Mouse (Mus musculus): ENCODE data around the gene Trp53. TPM values are rescaled to one million over a fixed set of nuclear protein-coding genes. Genes with fewer than 3 reads are reported as not detected.
A peak's percentile ranks its signal among the peaks of the same experiment; 100 is the strongest.

Trp53 gene
- total and polyA plus RNA-seq, 3 experiments, result 57.4 to 228 (median 175) TPM

GRCm38 (mm10) chr11:69628286-69628685, 48.1 kb downstream of the Trp53 start:
- Histone ChIP-seq H3K27me3 (ENCODE audit: insufficient read depth, low read length) (no peaks in the 10 kb centered on the region), H3K36me3 (replicated peaks) (no peaks in the 10 kb centered on the region), H3K4me1 (ENCODE audit: insufficient read depth, low read depth, low read length) (peaks cover 20% of the 10 kb centered on the region), H3K4me3 (ENCODE audit: low read depth, low read length) (no peak overlapping the region), H3K9me3 (replicated peaks) (no peaks in the 10 kb centered on the region)
- DNase-seq (ENCODE audit: low spot score) (no peak), ATAC-seq (ENCODE audit: extremely low read depth, insufficient number of reproducible peaks, low FRiP score, poor library complexity, severe bottlenecking) (no peak)
- TF ChIP-seq GATA2 (IDR thresholded peaks at IDR 0.05; ENCODE audit: borderline replicate concordance, low read depth, low read length) (no peak), CTCF (IDR thresholded peaks at IDR 0.05; ENCODE audit: low read depth, low read length) (peak; percentile 98), POLR2AphosphoS5 (IDR thresholded peaks at IDR 0.05; ENCODE audit: insufficient replicate concordance, low read depth, low read length) (no peak), GATA1 (IDR thresholded peaks at IDR 0.05; ENCODE audit: borderline replicate concordance, low read length) (no peak), TAL1 (conservative IDR thresholded peaks at IDR 0.05; ENCODE audit: low read depth, low read length) (no peak)

GRCm38 (mm10) chr11:69629802-69630201, 49.6 kb downstream of the Trp53 start:
- ATAC-seq (ENCODE audit: extremely low read depth, insufficient number of reproducible peaks, low FRiP score, poor library complexity, severe bottlenecking), result no peak
- TF ChIP-seq GATA2 (IDR thresholded peaks at IDR 0.05; ENCODE audit: borderline replicate concordance, low read depth, low read length), result no peak
- peak; percentile 34; the same call in 1 of the 2 replicates for TF ChIP-seq CTCF (IDR thresholded peaks at IDR 0.05; ENCODE audit: low read depth, low read length)
- no peak for TF ChIP-seq POLR2AphosphoS5 (IDR thresholded peaks at IDR 0.05; ENCODE audit: insufficient replicate concordance, low read depth, low read length)
- TF ChIP-seq TAL1 (conservative IDR thresholded peaks at IDR 0.05; ENCODE audit: low read depth, low read length), result no peak
- no peak for TF ChIP-seq GATA1 (IDR thresholded peaks at IDR 0.05; ENCODE audit: borderline replicate concordance, low read length)
- peaks cover 31% of the 10 kb centered on the region for H3K4me1 ChIP-seq (ENCODE audit: insufficient read depth, low read depth, low read length)
- no peak overlapping the region for H3K4me3 ChIP-seq (ENCODE audit: low read depth, low read length)
- no peak for DNase-seq (ENCODE audit: low spot score)
- H3K36me3 ChIP-seq (replicated peaks), result no peaks in the 10 kb centered on the region
- no peaks in the 10 kb centered on the region for H3K27me3 ChIP-seq (ENCODE audit: insufficient read depth, low read length)
- H3K9me3 ChIP-seq (replicated peaks), result no peaks in the 10 kb centered on the region

GRCm38 (mm10) chr11:69632284-69633089, 52.3 kb downstream of the Trp53 start, which contains the start of gene Fxr2:
TSS of gene Fxr2 (plus strand) at chr11:69632990.
- 0 out of 2 replicates have a peak, but pooled peaks have one; percentile 14 for TF ChIP-seq CTCF (IDR thresholded peaks at IDR 0.05; ENCODE audit: low read depth, low read length)
- no peak for TF ChIP-seq GATA1 (IDR thresholded peaks at IDR 0.05; ENCODE audit: borderline replicate concordance, low read length)
- no peak for TF ChIP-seq TAL1 (conservative IDR thresholded peaks at IDR 0.05; ENCODE audit: low read depth, low read length)
- TF ChIP-seq GATA2 (IDR thresholded peaks at IDR 0.05; ENCODE audit: borderline replicate concordance, low read depth, low read length), result no peak
- TF ChIP-seq POLR2AphosphoS5 (IDR thresholded peaks at IDR 0.05; ENCODE audit: insufficient replicate concordance, low read depth, low read length), result no peak
- H3K4me1 ChIP-seq (ENCODE audit: insufficient read depth, low read depth, low read length), result peaks cover 50% of the 10 kb centered on the region
- H3K36me3 ChIP-seq (replicated peaks), result peaks cover 19% of the 10 kb centered on the region

GRCm38 (mm10) chr11:69633128-69633866, 53.1 kb downstream of the Trp53 start:
- H3K36me3 ChIP-seq (replicated peaks), result peaks cover 25% of the 10 kb centered on the region
- peak; percentile 70 for DNase-seq (ENCODE audit: low spot score)
- ATAC-seq (ENCODE audit: extremely low read depth, insufficient number of reproducible peaks, low FRiP score, poor library complexity, severe bottlenecking), result no peak
- no peaks in the 10 kb centered on the region for H3K27me3 ChIP-seq (ENCODE audit: insufficient read depth, low read length)
- H3K9me3 ChIP-seq (replicated peaks), result no peaks in the 10 kb centered on the region
- peaks cover 49% of the 10 kb centered on the region for H3K4me1 ChIP-seq (ENCODE audit: insufficient read depth, low read depth, low read length)
- TF ChIP-seq TAL1 (conservative IDR thresholded peaks at IDR 0.05; ENCODE audit: low read depth, low read length) (no peak), CTCF (IDR thresholded peaks at IDR 0.05; ENCODE audit: low read depth, low read length) (no peak)
- peak overlapping the region; percentile 90 for H3K4me3 ChIP-seq (ENCODE audit: low read depth, low read length)

More at GRCm38 (mm10) chr11:69632284-69633089, 52.3 kb downstream of the Trp53 start, which contains the start of gene Fxr2:
- no peaks in the 10 kb centered on the region for H3K27me3 ChIP-seq (ENCODE audit: insufficient read depth, low read length)
- ATAC-seq (ENCODE audit: extremely low read depth, insufficient number of reproducible peaks, low FRiP score, poor library complexity, severe bottlenecking), result peak; percentile 96
- H3K9me3 ChIP-seq (replicated peaks), result no peaks in the 10 kb centered on the region
- DNase-seq (ENCODE audit: low spot score), result peak; percentile 94
- peak within 1 kb of the TSS; percentile 90 for H3K4me3 ChIP-seq (ENCODE audit: low read depth, low read length)

GRCm38 (mm10) chr11:69635471-69635870, 55.3 kb downstream of the Trp53 start:
- no peak overlapping the region for H3K4me3 ChIP-seq (ENCODE audit: low read depth, low read length)
- H3K4me1 ChIP-seq (ENCODE audit: insufficient read depth, low read depth, low read length), result peaks cover 46% of the 10 kb centered on the region
- TF ChIP-seq GATA1 (IDR thresholded peaks at IDR 0.05; ENCODE audit: borderline replicate concordance, low read length) (no peak), TAL1 (conservative IDR thresholded peaks at IDR 0.05; ENCODE audit: low read depth, low read length) (no peak), CTCF (IDR thresholded peaks at IDR 0.05; ENCODE audit: low read depth, low read length) (no peak), POLR2AphosphoS5 (IDR thresholded peaks at IDR 0.05; ENCODE audit: insufficient replicate concordance, low read depth, low read length) (no peak), GATA2 (IDR thresholded peaks at IDR 0.05; ENCODE audit: borderline replicate concordance, low read depth, low read length) (no peak)
- no peaks in the 10 kb centered on the region for H3K9me3 ChIP-seq (replicated peaks)
- ATAC-seq (ENCODE audit: extremely low read depth, insufficient number of reproducible peaks, low FRiP score, poor library complexity, severe bottlenecking) (no peak), DNase-seq (ENCODE audit: low spot score) (no peak)
- no peaks in the 10 kb centered on the region for H3K27me3 ChIP-seq (ENCODE audit: insufficient read depth, low read length)
- peaks cover 43% of the 10 kb centered on the region for H3K36me3 ChIP-seq (replicated peaks)

Other genes starting within 250 kb of the Trp53 start
Only the 20 nearest of the 30 such genes appear.
- 24.0 and 26.0 TPM in 2 replicates for gene Cyb5d1, start 184.7 kb upstream of the Trp53 start, total RNA-seq (2014; fragmentation: Nextera tagmentation)
- gene Cyb5d1, start 184.7 kb upstream of the Trp53 start, total RNA-seq (2017), result 36.0 and 41.5 TPM in 2 replicates
- 3.5 and 9.1 TPM in 2 replicates for gene Cyb5d1, start 184.7 kb upstream of the Trp53 start, polyA plus RNA-seq (2012)
- 2.6 TPM in 2 replicates for gene Tmem88, start 182.1 kb upstream of the Trp53 start, total RNA-seq (2014; fragmentation: Nextera tagmentation)
- gene Tmem88, start 182.1 kb upstream of the Trp53 start, total RNA-seq (2017), result 0.93 and 1.2 TPM in 2 replicates
- gene Tmem88, start 182.1 kb upstream of the Trp53 start, polyA plus RNA-seq (2012), result 2.2 and 3.0 TPM in 2 replicates
- 145 and 185 TPM in 2 replicates for gene Kdm6b, start 166.7 kb upstream of the Trp53 start, total RNA-seq (2014; fragmentation: Nextera tagmentation)
- 3.9 and 4.8 TPM in 2 replicates for gene Kdm6b, start 166.7 kb upstream of the Trp53 start, total RNA-seq (2017)
- gene Kdm6b, start 166.7 kb upstream of the Trp53 start, polyA plus RNA-seq (2012), result 104 and 111 TPM in 2 replicates
- 0.73 and 1.1 TPM in 2 replicates for gene Dnah2, start 31.2 kb upstream of the Trp53 start, total RNA-seq (2014; fragmentation: Nextera tagmentation)
- gene Dnah2, start 31.2 kb upstream of the Trp53 start, total RNA-seq (2017), result 2.6 and 3.2 TPM in 2 replicates
- 0.06 and 0.13 TPM in 2 replicates for gene Dnah2, start 31.2 kb upstream of the Trp53 start, polyA plus RNA-seq (2012)
- 0.29 and 0.68 TPM in 2 replicates for gene Efnb3, start 20.2 kb upstream of the Trp53 start, total RNA-seq (2014; fragmentation: Nextera tagmentation)
- 0.27 and 0.29 TPM in 2 replicates for gene Efnb3, start 20.2 kb upstream of the Trp53 start, total RNA-seq (2017)
- 0.36 and 0.56 TPM in 2 replicates for gene Efnb3, start 20.2 kb upstream of the Trp53 start, polyA plus RNA-seq (2012)
- 20.5 and 26.1 TPM in 2 replicates for gene Wrap53, start 104 bp upstream of the Trp53 start, total RNA-seq (2014; fragmentation: Nextera tagmentation)
- gene Wrap53, start 104 bp upstream of the Trp53 start, total RNA-seq (2017), result 9.6 and 9.8 TPM in 2 replicates
- 15.7 and 22.0 TPM in 2 replicates for gene Wrap53, start 104 bp upstream of the Trp53 start, polyA plus RNA-seq (2012)
- 84.5 and 116 TPM in 2 replicates for gene Atp1b2, start 25.6 kb downstream of the Trp53 start, total RNA-seq (2014; fragmentation: Nextera tagmentation)
- 3.6 and 4.8 TPM in 2 replicates for gene Atp1b2, start 25.6 kb downstream of the Trp53 start, total RNA-seq (2017)
- 50.0 and 54.6 TPM in 2 replicates for gene Atp1b2, start 25.6 kb downstream of the Trp53 start, polyA plus RNA-seq (2012)
- not detected in 2 replicates for gene Shbg, start 37.5 kb downstream of the Trp53 start, total RNA-seq (2014; fragmentation: Nextera tagmentation)
- not detected in 2 replicates for gene Shbg, start 37.5 kb downstream of the Trp53 start, total RNA-seq (2017)
- not detected in 2 replicates for gene Shbg, start 37.5 kb downstream of the Trp53 start, polyA plus RNA-seq (2012)
- 2.4 and 7.3 TPM in 2 replicates for gene Sat2, start 41.7 kb downstream of the Trp53 start, total RNA-seq (2014; fragmentation: Nextera tagmentation)
- gene Sat2, start 41.7 kb downstream of the Trp53 start, total RNA-seq (2017), result 1.5 and 2.6 TPM in 2 replicates
- gene Sat2, start 41.7 kb downstream of the Trp53 start, polyA plus RNA-seq (2012), result 0.09 TPM in 1 of 2 replicates, not detected in the other
- 90.1 and 92.9 TPM in 2 replicates for gene Fxr2, start 52.6 kb downstream of the Trp53 start, total RNA-seq (2014; fragmentation: Nextera tagmentation)
- 44.9 and 53.6 TPM in 2 replicates for gene Fxr2, start 52.6 kb downstream of the Trp53 start, total RNA-seq (2017)
- 77.8 and 82.4 TPM in 2 replicates for gene Fxr2, start 52.6 kb downstream of the Trp53 start, polyA plus RNA-seq (2012)
- 2.1 TPM in 1 of 2 replicates, not detected in the other for gene Sox15, start 75.0 kb downstream of the Trp53 start, total RNA-seq (2014; fragmentation: Nextera tagmentation)
- 0.17 TPM in 1 of 2 replicates, not detected in the other for gene Sox15, start 75.0 kb downstream of the Trp53 start, total RNA-seq (2017)
- 0.20 and 0.36 TPM in 2 replicates for gene Sox15, start 75.0 kb downstream of the Trp53 start, polyA plus RNA-seq (2012)
- 27.0 and 31.1 TPM in 2 replicates for gene Mpdu1, start 82.3 kb downstream of the Trp53 start, total RNA-seq (2014; fragmentation: Nextera tagmentation)
- 43.4 and 63.6 TPM in 2 replicates for gene Mpdu1, start 82.3 kb downstream of the Trp53 start, total RNA-seq (2017)
- gene Mpdu1, start 82.3 kb downstream of the Trp53 start, polyA plus RNA-seq (2012), result 22.7 and 24.9 TPM in 2 replicates
- 3.5 TPM in 1 of 2 replicates, not detected in the other for gene Cd68, start 85.8 kb downstream of the Trp53 start, total RNA-seq (2014; fragmentation: Nextera tagmentation)
- gene Cd68, start 85.8 kb downstream of the Trp53 start, total RNA-seq (2017), result 5.0 and 6.1 TPM in 2 replicates
- gene Cd68, start 85.8 kb downstream of the Trp53 start, polyA plus RNA-seq (2012), result 2.2 and 2.3 TPM in 2 replicates
- gene Eif4a1, start 92.1 kb downstream of the Trp53 start, total RNA-seq (2014; fragmentation: Nextera tagmentation), result 986 and 993 TPM in 2 replicates
- 986 and 1,008 TPM in 2 replicates for gene Eif4a1, start 92.1 kb downstream of the Trp53 start, total RNA-seq (2017)
- gene Eif4a1, start 92.1 kb downstream of the Trp53 start, polyA plus RNA-seq (2012), result 197 and 231 TPM in 2 replicates
- 111 and 128 TPM in 2 replicates for gene Senp3, start 101.7 kb downstream of the Trp53 start, total RNA-seq (2014; fragmentation: Nextera tagmentation)
- gene Senp3, start 101.7 kb downstream of the Trp53 start, total RNA-seq (2017), result 107 and 111 TPM in 2 replicates
- 125 and 142 TPM in 2 replicates for gene Senp3, start 101.7 kb downstream of the Trp53 start, polyA plus RNA-seq (2012)
- gene Tnfsf13, start 105.4 kb downstream of the Trp53 start, total RNA-seq (2014; fragmentation: Nextera tagmentation), result not detected in 2 replicates
- not detected in 2 replicates for gene Tnfsf13, start 105.4 kb downstream of the Trp53 start, total RNA-seq (2017)
- not detected in 2 replicates for gene Tnfsf13, start 105.4 kb downstream of the Trp53 start, polyA plus RNA-seq (2012)
- not detected in 2 replicates for gene Tnfsf12, start 115.5 kb downstream of the Trp53 start, total RNA-seq (2014; fragmentation: Nextera tagmentation)
- gene Tnfsf12, start 115.5 kb downstream of the Trp53 start, total RNA-seq (2017), result not detected in 2 replicates
- gene Tnfsf12, start 115.5 kb downstream of the Trp53 start, polyA plus RNA-seq (2012), result not detected in 2 replicates
- gene Tnfsfm13, start 115.7 kb downstream of the Trp53 start, total RNA-seq (2014; fragmentation: Nextera tagmentation), result not detected in 2 replicates
- not detected in 2 replicates for gene Tnfsfm13, start 115.7 kb downstream of the Trp53 start, total RNA-seq (2017)
- not detected in 2 replicates for gene Tnfsfm13, start 115.7 kb downstream of the Trp53 start, polyA plus RNA-seq (2012)
- gene Polr2a, start 178.3 kb downstream of the Trp53 start, total RNA-seq (2014; fragmentation: Nextera tagmentation), result 192 and 251 TPM in 2 replicates
- gene Polr2a, start 178.3 kb downstream of the Trp53 start, total RNA-seq (2017), result 21.3 and 26.2 TPM in 2 replicates
- gene Polr2a, start 178.3 kb downstream of the Trp53 start, polyA plus RNA-seq (2012), result 116 and 119 TPM in 2 replicates
- 1.1 TPM in 1 of 2 replicates, not detected in the other for gene Slc35g3, start 181.6 kb downstream of the Trp53 start, total RNA-seq (2014; fragmentation: Nextera tagmentation)
- gene Slc35g3, start 181.6 kb downstream of the Trp53 start, total RNA-seq (2017), result 0.27 TPM in 1 of 2 replicates, not detected in the other
- gene Slc35g3, start 181.6 kb downstream of the Trp53 start, polyA plus RNA-seq (2012), result 0.18 TPM in 2 replicates